In the genomic region with DNA sequence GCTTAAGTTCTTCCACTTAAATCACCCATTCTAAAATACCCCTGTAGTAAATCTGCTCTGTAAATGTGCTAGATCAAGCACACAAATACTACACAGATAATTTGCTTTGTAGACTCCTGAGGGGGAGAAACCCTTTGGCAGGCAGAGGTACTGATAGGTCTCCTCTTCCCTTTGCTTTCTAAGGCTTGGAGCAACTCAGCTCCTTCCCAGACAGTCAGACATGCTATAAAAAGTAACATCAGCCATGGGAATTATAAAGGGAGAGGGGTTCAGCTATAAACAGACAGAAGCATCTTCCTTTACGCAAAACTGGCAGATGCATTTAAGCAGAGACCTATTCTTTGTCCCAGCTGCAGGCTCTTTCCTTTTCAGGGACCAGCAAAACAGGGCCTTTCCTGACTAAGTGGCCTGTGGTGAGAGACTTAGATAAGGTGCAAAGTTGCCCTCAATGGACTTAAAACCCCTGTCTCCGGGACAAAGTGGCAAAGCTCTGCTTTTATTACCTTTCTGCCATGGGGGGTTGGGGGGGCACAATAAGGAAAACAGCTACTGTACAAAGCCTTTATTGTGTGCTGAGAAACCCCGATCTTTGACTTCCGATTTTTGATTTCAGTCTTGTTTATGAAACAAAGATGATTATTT, we compare ENCODE assay signal across 25 mouse cellular contexts.
"Had no signal": no experiment of that assay in that cellular context is flagged by ENCODE, and none has a peak within 500 bp of the region (broad histone marks: within the 10 kb centered on the region; RNA-seq: fewer than 3 reads in every experiment).

No protein-coding gene starts in this region.

- ATAC-seq: midbrain, embryonic 13.5 days; midbrain, embryonic 16.5 days had no signal

- H3K36me3 ChIP-seq: limb, embryonic 12.5 days; limb, embryonic 15.5 days; liver, embryonic 15.5 days; lung, embryonic 15.5 days; midbrain, embryonic 10.5 days; midbrain, embryonic 13.5 days; stomach, embryonic 15.5 days had no signal

- H3K4me2 ChIP-seq: limb, embryonic 12.5 days; limb, embryonic 15.5 days; liver, embryonic 11.5 days; liver, embryonic 15.5 days; lung, embryonic 15.5 days; midbrain, embryonic 13.5 days; stomach, embryonic 15.5 days had no signal

- DNase-seq: kidney, adult 2 months; kidney, postnatal 25 days; layer of hippocampus, postnatal 36 days; left cerebral cortex, postnatal 4 days; lung, adult 18-20 months; lung, postnatal 10 days; lung, postnatal 36 days; retina, postnatal 1 day; right cerebral cortex, postnatal 25 days; spleen, adult 18-20 months; thymus, postnatal 36 days had no signal

- H3K4me1 ChIP-seq: limb, embryonic 15.5 days; liver, embryonic 15.5 days; lung, embryonic 15.5 days; megakaryocyte, embryonic 14.5 days; midbrain, embryonic 13.5 days; stomach, embryonic 15.5 days had no signal

- H3K9ac ChIP-seq: limb, embryonic 12.5 days; limb, embryonic 15.5 days; liver, embryonic 15.5 days; lung, embryonic 15.5 days; midbrain, embryonic 13.5 days; stomach, embryonic 15.5 days had no signal

- H3K4me3 ChIP-seq: layer of hippocampus, adult 2 months; left cerebral cortex, adult 2 months; limb, embryonic 12.5 days; limb, embryonic 15.5 days; liver, embryonic 15.5 days; lung, embryonic 15.5 days; megakaryocyte, embryonic 14.5 days; midbrain, embryonic 10.5 days; midbrain, embryonic 13.5 days; myocyte; stomach, embryonic 15.5 days had no signal

- H3K9me3 ChIP-seq: limb, embryonic 12.5 days; limb, embryonic 15.5 days; liver, embryonic 15.5 days; lung, embryonic 15.5 days; midbrain, embryonic 10.5 days; midbrain, embryonic 13.5 days; stomach, embryonic 15.5 days had no signal

- H3K27ac ChIP-seq: kidney, postnatal 0 days; layer of hippocampus, adult 2 months; left cerebral cortex, adult 2 months; limb, embryonic 12.5 days; limb, embryonic 15.5 days; liver, embryonic 15.5 days; lung, embryonic 15.5 days; midbrain, embryonic 10.5 days; midbrain, embryonic 13.5 days; stomach, embryonic 15.5 days had no signal

- H3K27me3 ChIP-seq: limb, embryonic 12.5 days; limb, embryonic 15.5 days; liver, embryonic 15.5 days; lung, embryonic 15.5 days; megakaryocyte, embryonic 14.5 days; midbrain, embryonic 13.5 days; stomach, embryonic 15.5 days had no signal
